Mouse (Mus musculus) granulocyte monocyte progenitor cell, adult 5-6 weeks (primary cell): ENCODE results near the gene Axin1. TPM values are rescaled to one million over a fixed set of nuclear protein-coding genes. Genes with fewer than 3 reads are reported as not detected.

Source experiments
- ATAC-seq: replicated peaks from 2 replicates; pipeline ENCODE4 v1.8.0; 2016; ENCODE audit warnings: mild to moderate bottlenecking, moderate TSS enrichment, inconsistent platforms; ENCODE audit not compliant: poor library complexity, severe bottlenecking
- total RNA-seq, 2 experiments: library from RNA; stranded (forward) in 1 of 2; stranded (reverse) in 1 of 2; fragments of 200-712, 200-1000 nt in 1 of 2; fragments of >200 nt in 1 of 2; fragmentation: Nextera tagmentation in 1 of 2; gene quantifications; 2 replicates each; pipeline ENCODE4 v1.2.3; 2014 to 2017

Gene Axin1
- total RNA-seq, 2 experiments from 2014 or later: 28.3 to 147 TPM

DNA sequence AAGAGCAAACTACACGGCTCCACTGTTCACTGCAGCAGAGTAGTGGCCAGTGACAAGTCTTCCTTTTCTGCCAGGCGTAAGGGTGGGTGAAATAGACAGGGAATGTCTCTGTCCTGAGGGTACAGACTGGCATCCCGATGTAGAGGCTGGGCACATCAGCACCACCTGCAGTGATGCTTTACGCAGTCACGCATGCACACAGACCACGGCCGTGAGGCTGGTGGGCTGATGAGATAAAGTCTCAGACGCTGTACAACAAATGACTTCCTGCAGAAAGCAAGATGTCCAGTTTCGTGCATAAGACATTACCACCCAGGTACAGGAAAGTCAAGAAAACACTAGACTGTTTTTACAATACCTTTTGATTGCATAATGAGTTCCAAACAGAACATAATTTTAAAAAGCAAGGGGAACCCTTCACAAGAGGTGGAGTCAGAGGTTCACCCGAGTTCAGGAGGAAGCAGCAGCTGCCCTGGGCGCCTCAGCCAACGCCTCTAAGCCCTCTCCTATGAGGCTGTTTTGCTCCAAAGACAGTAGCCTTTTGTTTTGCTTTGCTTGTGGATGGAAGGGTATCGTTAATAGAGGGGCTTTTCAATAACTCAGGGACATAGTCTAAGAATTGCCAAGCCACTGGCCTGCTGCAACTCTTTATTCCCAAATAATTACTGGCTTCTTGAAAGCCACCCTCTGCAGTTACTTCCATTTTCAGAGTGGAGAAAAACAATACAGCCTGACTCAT lies 96.8 kb downstream of the Axin1 start:
- peak; percentile 38; the same call in 1 of the 2 replicates for ATAC-seq

DNA sequence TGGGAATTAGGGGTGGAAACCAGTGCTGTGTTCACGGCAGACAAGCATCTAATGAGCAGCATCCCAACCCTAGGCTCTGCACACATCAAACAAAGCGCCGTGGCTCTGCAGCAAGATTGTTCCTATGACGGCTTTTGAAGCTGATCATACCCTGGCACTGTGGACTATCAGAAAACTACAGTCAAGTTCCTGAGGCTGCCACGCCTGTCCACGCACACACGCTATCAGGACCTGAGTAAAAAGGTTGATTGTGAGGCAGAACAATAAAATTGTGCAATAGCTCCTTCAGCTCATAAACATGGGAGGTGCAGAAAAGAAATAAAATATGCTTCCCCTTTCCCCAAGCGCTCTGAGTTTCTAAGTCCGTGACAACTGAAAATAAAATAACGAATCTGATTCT lies 99.2 kb downstream of the Axin1 start:
- peak; percentile 75 for ATAC-seq

DNA sequence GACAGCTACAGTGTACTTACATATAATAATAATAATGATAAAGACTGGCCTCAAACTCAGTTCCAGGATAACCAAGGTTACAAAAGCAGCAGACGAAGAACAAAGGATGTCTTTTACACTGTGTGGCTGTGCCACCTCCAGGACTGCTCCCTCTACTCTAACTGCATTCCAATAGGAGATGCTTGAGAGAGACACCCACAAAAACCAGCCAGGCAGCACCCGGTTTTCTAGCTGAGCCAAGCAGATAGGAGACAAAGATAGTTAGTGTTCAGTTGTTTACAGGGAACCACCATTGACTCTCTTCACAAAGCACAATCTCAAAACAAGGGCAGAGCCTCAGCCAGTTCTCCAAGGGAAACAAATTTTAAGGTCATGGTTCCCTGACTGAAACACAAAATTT lies 101.1 kb downstream of the Axin1 start:
- ATAC-seq: no peak

DNA sequence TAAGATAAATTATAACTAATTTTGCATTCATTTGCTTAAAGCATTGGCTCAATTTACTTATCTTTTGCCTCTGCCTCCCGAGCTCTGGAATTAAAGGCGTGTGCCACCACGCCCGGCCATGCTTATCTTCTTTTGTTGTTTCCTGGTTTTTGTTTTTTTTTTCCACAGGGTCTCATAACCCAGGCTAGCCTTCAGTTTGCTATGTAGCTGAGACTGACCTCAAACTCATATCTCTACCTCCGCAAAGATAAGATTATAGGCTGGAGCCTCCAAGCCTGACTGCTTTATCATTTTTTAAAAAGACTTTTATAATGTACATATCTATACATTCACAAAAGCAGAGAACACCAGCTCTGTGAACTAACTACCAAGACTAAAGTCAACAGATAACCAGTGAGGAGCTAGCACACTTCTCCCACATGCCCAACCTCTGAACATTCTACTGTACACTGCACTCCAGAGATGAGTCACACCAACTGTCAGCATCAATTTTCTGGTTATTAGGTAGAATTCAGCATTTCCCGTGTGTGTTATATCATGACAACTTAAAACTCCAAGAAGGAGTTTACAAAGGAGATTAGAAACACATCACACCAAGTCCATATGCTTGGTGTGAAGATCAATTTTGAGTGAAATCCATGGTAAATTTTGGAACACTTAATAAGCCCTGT lies 101.8 kb downstream of the Axin1 start:
- no peak for ATAC-seq

- ATAC-seq: no peak
Observed at GRCm38 (mm10) chr17:26240990-26241389, 102.5 kb downstream of the Axin1 start.

- peak; percentile 52 for ATAC-seq
Observed at GRCm38 (mm10) chr17:26243471-26244100, 105.1 kb downstream of the Axin1 start.

- peak; percentile 95 for ATAC-seq
Observed at GRCm38 (mm10) chr17:26244101-26244841, 105.8 kb downstream of the Axin1 start, which contains the start of gene Fam234a. Gene Fam234a, minus strand, starts transcription at chr17:26244242.

Other genes starting within 250 kb of the Axin1 start
- gene Rab40c, start 219.0 kb upstream of the Axin1 start, total RNA-seq (2014; fragmentation: Nextera tagmentation): 9.4 and 15.9 TPM in 2 replicates
- gene Rab40c, start 219.0 kb upstream of the Axin1 start, total RNA-seq (2017): 7.2 and 11.8 TPM in 2 replicates
- gene Pigq, start 193.8 kb upstream of the Axin1 start, total RNA-seq (2014; fragmentation: Nextera tagmentation): 63.5 and 87.9 TPM in 2 replicates
- gene Pigq, start 193.8 kb upstream of the Axin1 start, total RNA-seq (2017): 32.4 and 37.1 TPM in 2 replicates
- not detected in 2 replicates for gene Nhlrc4, start 193.7 kb upstream of the Axin1 start, total RNA-seq (2014; fragmentation: Nextera tagmentation)
- not detected in 2 replicates for gene Nhlrc4, start 193.7 kb upstream of the Axin1 start, total RNA-seq (2017)
- gene A930017K11Rik, start 186.1 kb upstream of the Axin1 start, total RNA-seq (2014; fragmentation: Nextera tagmentation): not detected in 2 replicates
- gene A930017K11Rik, start 186.1 kb upstream of the Axin1 start, total RNA-seq (2017): not detected in 2 replicates
- 12.5 and 16.4 TPM in 2 replicates for gene Capn15, start 152.9 kb upstream of the Axin1 start, total RNA-seq (2014; fragmentation: Nextera tagmentation)
- gene Capn15, start 152.9 kb upstream of the Axin1 start, total RNA-seq (2017): 3.2 and 5.3 TPM in 2 replicates
- gene Rab11fip3, start 69.1 kb upstream of the Axin1 start, total RNA-seq (2014; fragmentation: Nextera tagmentation): 1.3 and 3.6 TPM in 2 replicates
- gene Rab11fip3, start 69.1 kb upstream of the Axin1 start, total RNA-seq (2017): 0.46 and 0.60 TPM in 2 replicates
- 5.7 and 13.3 TPM in 2 replicates for gene Decr2, start 48.4 kb upstream of the Axin1 start, total RNA-seq (2014; fragmentation: Nextera tagmentation)
- gene Decr2, start 48.4 kb upstream of the Axin1 start, total RNA-seq (2017): 14.8 and 17.0 TPM in 2 replicates
- 74.1 and 75.1 TPM in 2 replicates for gene Nme4, start 43.1 kb upstream of the Axin1 start, total RNA-seq (2014; fragmentation: Nextera tagmentation)
- gene Nme4, start 43.1 kb upstream of the Axin1 start, total RNA-seq (2017): 41.2 and 43.4 TPM in 2 replicates
- gene Tmem8, start 25.4 kb upstream of the Axin1 start, total RNA-seq (2014; fragmentation: Nextera tagmentation): 5.3 and 8.6 TPM in 2 replicates
- 2.1 and 3.7 TPM in 2 replicates for gene Tmem8, start 25.4 kb upstream of the Axin1 start, total RNA-seq (2017)
- gene Mrpl28, start 15.2 kb upstream of the Axin1 start, total RNA-seq (2014; fragmentation: Nextera tagmentation): 61.7 and 90.4 TPM in 2 replicates
- 47.1 and 68.9 TPM in 2 replicates for gene Mrpl28, start 15.2 kb upstream of the Axin1 start, total RNA-seq (2017)
- not detected in 2 replicates for gene Pdia2, start 60.4 kb downstream of the Axin1 start, total RNA-seq (2014; fragmentation: Nextera tagmentation)
- 0.30 TPM in 1 of 2 replicates, not detected in the other for gene Pdia2, start 60.4 kb downstream of the Axin1 start, total RNA-seq (2017)
- gene Rgs11, start 64.3 kb downstream of the Axin1 start, total RNA-seq (2014; fragmentation: Nextera tagmentation): not detected in 2 replicates
- not detected in 2 replicates for gene Rgs11, start 64.3 kb downstream of the Axin1 start, total RNA-seq (2017)
- not detected in 2 replicates for gene Arhgdig, start 69.1 kb downstream of the Axin1 start, total RNA-seq (2014; fragmentation: Nextera tagmentation)
- 0.98 TPM in 1 of 2 replicates, not detected in the other for gene Arhgdig, start 69.1 kb downstream of the Axin1 start, total RNA-seq (2017)
- gene Fam234a, start 105.6 kb downstream of the Axin1 start, total RNA-seq (2014; fragmentation: Nextera tagmentation): 12.8 and 15.4 TPM in 2 replicates
- 5.1 and 6.1 TPM in 2 replicates for gene Fam234a, start 105.6 kb downstream of the Axin1 start, total RNA-seq (2017)
- 63.7 and 74.9 TPM in 2 replicates for gene Luc7l, start 114.2 kb downstream of the Axin1 start, total RNA-seq (2014; fragmentation: Nextera tagmentation)
- 60.0 and 122 TPM in 2 replicates for gene Luc7l, start 114.2 kb downstream of the Axin1 start, total RNA-seq (2017)